Comparison of ENCODE assay signal across 21 mouse cellular contexts in the genomic region with DNA sequence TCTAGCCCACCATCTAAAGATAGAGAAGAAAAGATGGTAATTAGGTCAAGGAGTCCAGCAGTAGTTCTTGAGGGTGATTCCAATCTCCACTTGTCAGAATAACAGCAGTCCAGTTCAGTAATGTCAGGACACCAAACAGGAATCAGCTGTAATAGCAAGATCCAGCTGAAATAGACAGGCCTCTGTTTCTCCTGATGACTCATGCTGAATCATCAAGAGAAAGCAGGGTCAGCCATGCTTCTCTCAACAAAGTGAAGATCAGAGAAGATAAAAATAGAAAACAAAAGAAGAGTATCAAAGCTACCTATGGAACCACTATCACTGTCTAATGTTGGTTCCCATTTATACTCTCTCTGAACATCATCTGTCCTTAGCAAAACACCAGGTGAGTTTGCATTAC.
A peak's percentile ranks its signal among the peaks of the same experiment; 100 is the strongest.
DNase-seq lines count a peak whose midpoint lies in the region; TF ChIP-seq lines count a peak whose summit lies in the region.
"Had no signal": no experiment of that assay in that cellular context is flagged by ENCODE, and none has a peak within 500 bp of the region (broad histone marks: within the 10 kb centered on the region; RNA-seq: fewer than 3 reads in every experiment).

No protein-coding gene starts in this region.

- H3K9me3 ChIP-seq in ES-E14 (ENCODE audit: control insufficient read depth, insufficient read depth, low read depth, low read length): no peaks in the 10 kb centered on the region
- H3K9me3 ChIP-seq: embryonic facial prominence, embryonic 13.5 days; embryonic facial prominence, embryonic 15.5 days; forebrain, embryonic 10.5 days; forebrain, embryonic 12.5 days had no signal

- no peak overlapping the region for H3K9ac ChIP-seq in ES-E14 (ENCODE audit: insufficient read depth, low read depth, low read length, poor library complexity, severe bottlenecking)
- H3K9ac ChIP-seq: embryonic facial prominence, embryonic 13.5 days; embryonic facial prominence, embryonic 15.5 days; forebrain, embryonic 12.5 days had no signal

- H3K4me1 ChIP-seq in ES-E14 (ENCODE audit: control insufficient read depth in 2 of 2, insufficient read depth in 2 of 2, low read length in 2 of 2, poor library complexity in 1 of 2): no peaks in the 10 kb centered on the region
- H3K4me1 ChIP-seq: embryonic facial prominence, embryonic 13.5 days; embryonic facial prominence, embryonic 15.5 days; forebrain, embryonic 10.5 days; forebrain, embryonic 12.5 days had no signal

- H3K4me3 ChIP-seq in ES-E14 (ENCODE audit: insufficient read depth in 1 of 2, low read depth in 1 of 2, low read length in 2 of 2, poor library complexity in 1 of 2, severe bottlenecking in 1 of 2): no peak overlapping the region
- H3K4me3 ChIP-seq: embryonic facial prominence, embryonic 13.5 days; embryonic facial prominence, embryonic 15.5 days; erythroblast, embryonic 14.5 days; forebrain, embryonic 10.5 days; forebrain, embryonic 12.5 days had no signal

- no peaks in the 10 kb centered on the region for H3K36me3 ChIP-seq in ES-E14 (ENCODE audit: control insufficient read depth, insufficient read depth, low read length, poor library complexity, severe bottlenecking)
- H3K36me3 ChIP-seq: embryonic facial prominence, embryonic 13.5 days; embryonic facial prominence, embryonic 15.5 days; forebrain, embryonic 10.5 days; forebrain, embryonic 12.5 days had no signal

- DNase-seq in 3T3-L1 (ENCODE audit: low read depth, low spot score) (peak; percentile 23), ES-E14 (ENCODE audit: low read depth, low spot score) (no peak)
- peak; percentile 49 for DNase-seq in Muller cell, postnatal 12 days (ENCODE audit: inconsistent ontology term)
- no peak for DNase-seq in heart, postnatal 10 days
- DNase-seq in heart, postnatal 36 days: no peak
- DNase-seq in kidney, postnatal 36 days: no peak
- DNase-seq: adrenal gland, adult 2 months; adrenal gland, postnatal 10 days; adrenal gland, postnatal 25 days; B cell, adult 2 months; cerebellum, adult 11-12 months; cerebellum, adult 2 months; cerebellum, adult 9-11 months; cerebellum, postnatal 14 days; cerebellum, postnatal 36 days; embryo, embryonic 11 days had no signal

- in situ Hi-C loops in ES-E14 (cut with MboI; ENCODE audit: low sequenced_read_pairs in 2 of 2, unreplicated experiment in 2 of 2): no loop called here

- intact Hi-C loops in heart, postnatal 10 days (cut with DNase I): no loop called here
- intact Hi-C loops in heart, postnatal 36 days (cut with DNase I): no loop called here

- no peak overlapping the region for H3K27ac ChIP-seq in ES-E14 (ENCODE audit: insufficient read depth, low read depth, low read length, poor library complexity, severe bottlenecking)
- H3K27ac ChIP-seq: embryonic facial prominence, embryonic 13.5 days; embryonic facial prominence, embryonic 15.5 days; forebrain, embryonic 10.5 days; forebrain, embryonic 12.5 days had no signal

TF ChIP-seq in ES-E14, 5 proteins besides CTCF, POLR2A, EP300 and RAD21:
- no peak for TF ChIP-seq CHD2 (IDR thresholded peaks at IDR 0.05; ENCODE audit: low read depth, low read length)
- 0 out of 2 replicates have a peak, but pooled peaks have one; percentile 13 for TF ChIP-seq MAFK (IDR thresholded peaks at IDR 0.05; ENCODE audit: insufficient read depth, low read depth, low read length)
- TF ChIP-seq HCFC1 (IDR thresholded peaks at IDR 0.05; ENCODE audit: borderline replicate concordance, insufficient read depth, low read length): no peak

Comparison
In these comparisons a context has a peak if more than half of its experiments do, and no peak if none do; other contexts are left out.
1. DNase-seq: peak in 3T3-L1 (single experiment) and Muller cell, postnatal 12 days (single experiment); none in ES-E14 (single experiment), heart, postnatal 10 days (0 of 2), heart, postnatal 36 days (0 of 2) and kidney, postnatal 36 days (0 of 2).